Mouse (Mus musculus): Measurements from ENCODE around the gene Ankrd49. TPM values are rescaled to one million over a fixed set of nuclear protein-coding genes. Genes with fewer than 3 reads are reported as not detected.

Ankrd49 gene
- total and polyA plus RNA-seq, 3 experiments = 108 to 139 (median 108) TPM

GRCm38 (mm10) chr9:14772074-14772473 is 12.6 kb downstream of the Ankrd49 start:
- TF ChIP-seq SMC3 (IDR thresholded peaks at IDR 0.05; ENCODE audit: low read depth, low read length) = no peak
- no peak for TF ChIP-seq ZKSCAN1 (IDR thresholded peaks at IDR 0.05; ENCODE audit: low read depth, low read length)
- no peak for TF ChIP-seq HCFC1 (IDR thresholded peaks at IDR 0.05; ENCODE audit: low read depth, low read length)
- TF ChIP-seq MYC (IDR thresholded peaks at IDR 0.05; ENCODE audit: low read depth, low read length) = no peak

DNA sequence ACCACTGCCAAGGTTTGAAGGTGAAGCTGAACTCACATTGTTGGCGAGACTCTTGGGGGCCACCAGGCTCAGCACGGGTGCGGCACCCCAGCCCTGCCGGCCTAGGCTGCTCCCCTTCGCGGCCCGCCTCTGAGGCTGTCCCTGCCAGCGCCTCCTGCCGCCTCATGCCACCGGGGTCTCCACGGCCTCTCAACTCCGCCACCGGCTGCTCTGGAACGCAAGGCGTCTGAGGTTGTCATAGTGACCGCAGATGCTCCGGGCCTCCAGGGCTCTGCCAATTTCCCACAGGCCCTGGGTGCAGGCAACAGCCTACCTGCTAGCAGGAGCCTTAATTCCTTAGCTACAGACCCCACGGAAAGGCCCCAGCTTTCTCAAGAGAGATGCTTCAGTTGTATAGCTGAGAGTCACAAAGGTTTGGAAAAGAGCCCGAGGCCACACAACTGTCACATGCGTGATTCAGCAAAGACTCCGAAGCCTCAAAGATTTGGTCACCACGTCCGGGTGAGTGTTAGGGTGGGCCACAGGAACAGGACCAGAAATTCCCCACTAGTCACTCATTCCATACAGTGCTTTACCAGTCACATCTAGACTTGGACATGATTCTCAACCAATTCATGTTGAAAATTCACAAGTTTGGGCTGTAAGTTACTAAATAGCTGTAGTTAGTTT is 13.7 kb downstream of the Ankrd49 start, which contains the start of gene 1700012B09Rik:
Gene 1700012B09Rik (minus strand): TSS at position 228 of the 669 bp plus-strand sequence.
- H3K79me2 ChIP-seq (ENCODE audit: control insufficient read depth, insufficient read depth, low read length, poor library complexity) = no peaks in the 10 kb centered on the region
- H3K27me3 ChIP-seq (ENCODE audit: control insufficient read depth in 1 of 2, insufficient read depth in 2 of 2, low read length in 2 of 2) = peaks cover 29 to 31% of the 10 kb centered on the region in 2 experiments
- H3K4me1 ChIP-seq (ENCODE audit: control insufficient read depth in 1 of 2, insufficient read depth in 2 of 2, low read length in 2 of 2) = no peaks in the 10 kb centered on the region
- H3K36me3 ChIP-seq (ENCODE audit: control insufficient read depth in 1 of 2, insufficient read depth in 2 of 2, low read length in 2 of 2) = no peaks in the 10 kb centered on the region
- TF ChIP-seq USF2 (IDR thresholded peaks at IDR 0.05; ENCODE audit: borderline replicate concordance in 1 of 2, insufficient read depth in 1 of 2, low read depth in 1 of 2, low read length in 2 of 2) (no peak), MAX (IDR thresholded peaks at IDR 0.05; ENCODE audit: low read length) (no peak), SMC3 (IDR thresholded peaks at IDR 0.05; ENCODE audit: low read depth, low read length) (no peak), JUND (IDR thresholded peaks at IDR 0.05; ENCODE audit: low read depth, low read length) (no peak), CHD2 (IDR thresholded peaks at IDR 0.05; ENCODE audit: low read length) (no peak), HCFC1 (IDR thresholded peaks at IDR 0.05; ENCODE audit: low read depth, low read length) (no peak), MXI1 (IDR thresholded peaks at IDR 0.05; ENCODE audit: low read depth, low read length) (no peak), BHLHE40 (IDR thresholded peaks at IDR 0.05; ENCODE audit: borderline replicate concordance, low read depth, low read length) (no peak), MAZ (IDR thresholded peaks at IDR 0.05; ENCODE audit: low read depth, low read length) (no peak), CHD1 (IDR thresholded peaks at IDR 0.05; ENCODE audit: low read depth, low read length) (no peak), SIN3A (IDR thresholded peaks at IDR 0.05; ENCODE audit: low read length) (no peak), MYC (IDR thresholded peaks at IDR 0.05; ENCODE audit: low read depth, low read length) (no peak), ZKSCAN1 (IDR thresholded peaks at IDR 0.05; ENCODE audit: low read depth, low read length) (no peak), CTCF (IDR thresholded peaks at IDR 0.05 in 2 of 3, conservative IDR thresholded peaks at IDR 0.05 in 1 of 3; ENCODE audit: control insufficient read depth in 1 of 3, insufficient read depth in 1 of 3, low read depth in 2 of 3, low read length in 3 of 3, poor library complexity in 1 of 3, severe bottlenecking in 1 of 3) (no peak), POLR2AphosphoS2 (IDR thresholded peaks at IDR 0.05; ENCODE audit: low read length) (no peak)
- H3K9ac ChIP-seq (ENCODE audit: control insufficient read depth, low read depth, low read length, poor library complexity, severe bottlenecking) = no peak within 1 kb of the TSS
- no peak within 1 kb of the TSS for H3K27ac ChIP-seq (ENCODE audit: control insufficient read depth, low read depth, low read length)
- no peak for DNase-seq (ENCODE audit: low read depth, low spot score)
- H3K9me3 ChIP-seq (replicated peaks; ENCODE audit: insufficient read depth, low read length) = no peaks in the 10 kb centered on the region
- no peak within 1 kb of the TSS for H3K4me3 ChIP-seq (ENCODE audit: control insufficient read depth in 1 of 2, insufficient read depth in 1 of 2, low read depth in 2 of 2, low read length in 2 of 2)

More at GRCm38 (mm10) chr9:14772074-14772473, 12.6 kb downstream of the Ankrd49 start:
- Histone ChIP-seq H3K36me3 (ENCODE audit: control insufficient read depth in 1 of 2, insufficient read depth in 2 of 2, low read length in 2 of 2) (no peaks in the 10 kb centered on the region), H3K9ac (ENCODE audit: control insufficient read depth, low read depth, low read length, poor library complexity, severe bottlenecking) (no peak overlapping the region), H3K79me2 (ENCODE audit: control insufficient read depth, insufficient read depth, low read length, poor library complexity) (no peaks in the 10 kb centered on the region), H3K4me1 (ENCODE audit: control insufficient read depth in 1 of 2, insufficient read depth in 2 of 2, low read length in 2 of 2) (no peaks in the 10 kb centered on the region), H3K9me3 (replicated peaks; ENCODE audit: insufficient read depth, low read length) (no peaks in the 10 kb centered on the region), H3K4me3 (ENCODE audit: control insufficient read depth in 1 of 2, insufficient read depth in 1 of 2, low read depth in 2 of 2, low read length in 2 of 2) (no peak overlapping the region), H3K27me3 (ENCODE audit: control insufficient read depth in 1 of 2, insufficient read depth in 2 of 2, low read length in 2 of 2) (peaks cover 23 to 29% of the 10 kb centered on the region in 2 experiments), H3K27ac (ENCODE audit: control insufficient read depth, low read depth, low read length) (no peak overlapping the region)
- peak; percentile 49 for DNase-seq (ENCODE audit: low read depth, low spot score)

All from MEL (cell line).